Mouse (Mus musculus) MEL (cell line): ENCODE measurements around the gene Coasy. TPM values are rescaled to one million over a fixed set of nuclear protein-coding genes. Genes with fewer than 3 reads are reported as not detected.

Experiments
- DNase-seq: peaks from one replicate; pipeline ENCODE4 v3.0.0; 2011; ENCODE audit warnings: low read depth, low spot score
- H3K27ac ChIP-seq: 2 replicates; pipeline ENCODE4 v1.5.1; 2012; ENCODE audit warnings: low read depth, mild to moderate bottlenecking, control low read depth, low read length, moderate library complexity; ENCODE audit not compliant: control insufficient read depth
- H3K27me3 ChIP-seq, 2 experiments: fragments of 150-350 bp in 1 of 2; sonication (generic) in 1 of 2; 2 replicates each; pipeline ENCODE4 v1.6.1; 2012; ENCODE audit warnings: low read length in 2 of 2, mild to moderate bottlenecking in 2 of 2, improper control_type of control experiment in 1 of 2, moderate library complexity in 1 of 2; ENCODE audit not compliant: insufficient read depth in 2 of 2, control insufficient read depth in 1 of 2
- H3K36me3 ChIP-seq, 2 experiments: 2 replicates each; pipeline ENCODE4 v1.6.1; 2012 to 2014; ENCODE audit warnings: low read length in 2 of 2, improper control_type of control experiment in 1 of 2, inconsistent platforms in 1 of 2, mild to moderate bottlenecking in 1 of 2; ENCODE audit not compliant: insufficient read depth in 2 of 2, control insufficient read depth in 1 of 2
- H3K4me1 ChIP-seq, 2 experiments: fragments of 150-350 bp in 1 of 2; sonication (generic) in 1 of 2; 2 replicates each; pipeline ENCODE4 v1.6.1; 2012; ENCODE audit warnings: low read length in 2 of 2, improper control_type of control experiment in 1 of 2, mild to moderate bottlenecking in 1 of 2; ENCODE audit not compliant: insufficient read depth in 2 of 2, control insufficient read depth in 1 of 2
- H3K4me3 ChIP-seq, 2 experiments: fragments of 150-350 bp in 1 of 2; sonication (generic) in 1 of 2; 2 replicates each; pipeline ENCODE4 v1.5.1; 2012; ENCODE audit warnings: low read depth in 2 of 2, low read length in 2 of 2, mild to moderate bottlenecking in 2 of 2, moderate library complexity in 2 of 2, control low read depth in 1 of 2, improper control_type of control experiment in 1 of 2; ENCODE audit not compliant: control insufficient read depth in 1 of 2, insufficient read depth in 1 of 2
- H3K79me2 ChIP-seq: 2 replicates; pipeline ENCODE4 v1.6.1; 2012; ENCODE audit warnings: mild to moderate bottlenecking, low read length, moderate library complexity; ENCODE audit not compliant: control insufficient read depth, poor library complexity, insufficient read depth
- H3K9ac ChIP-seq: 2 replicates; pipeline ENCODE4 v1.6.1; 2012; ENCODE audit warnings: low read depth, mild to moderate bottlenecking, control low read depth, low read length, moderate library complexity; ENCODE audit not compliant: control insufficient read depth, poor library complexity, severe bottlenecking
- H3K9me3 ChIP-seq: fragments of 150-350 bp; sonication (generic); replicated peaks from 2 replicates; pipeline ENCODE4 v1.6.1; 2012; ENCODE audit warnings: mild to moderate bottlenecking, low read length, improper control_type of control experiment, moderate library complexity; ENCODE audit not compliant: insufficient read depth
- BHLHE40 ChIP-seq: IDR thresholded peaks from 2 replicates; pipeline ENCODE4 v1.6.1; 2012; ENCODE audit warnings: low read depth, mild to moderate bottlenecking, inconsistent platforms, low read length, improper control_type of control experiment, borderline replicate concordance
- CHD1 ChIP-seq: IDR thresholded peaks from 2 replicates; pipeline ENCODE4 v1.6.1; 2012; ENCODE audit warnings: low read depth, mild to moderate bottlenecking, inconsistent platforms, low read length, improper control_type of control experiment
- CHD2 ChIP-seq: IDR thresholded peaks from 2 replicates; pipeline ENCODE4 v1.6.1; 2011; ENCODE audit warnings: low read length, improper control_type of control experiment
- CTCF ChIP-seq, 3 experiments: IDR thresholded peaks in 2 of 3; conservative IDR thresholded peaks in 1 of 3; 2 replicates each; pipeline ENCODE4 v1.5.1; 2011 to 2012; ENCODE audit warnings: low read length in 3 of 3, low read depth in 2 of 3, mild to moderate bottlenecking in 2 of 3, improper control_type of control experiment in 1 of 3, inconsistent platforms in 1 of 3, mixed read lengths in 1 of 3, moderate library complexity in 1 of 3; ENCODE audit not compliant: control insufficient read depth in 1 of 3, insufficient read depth in 1 of 3, poor library complexity in 1 of 3, severe bottlenecking in 1 of 3
- E2F4 ChIP-seq: IDR thresholded peaks from 2 replicates; pipeline ENCODE4 v1.6.1; 2011; ENCODE audit warnings: low read depth, low read length, improper control_type of control experiment, borderline replicate concordance
- ELF1 ChIP-seq: IDR thresholded peaks from 2 replicates; pipeline ENCODE4 v1.6.1; 2014; ENCODE audit warnings: low read depth, mild to moderate bottlenecking, inconsistent platforms, low read length, improper control_type of control experiment, moderate library complexity
- EP300 ChIP-seq, 2 experiments: IDR thresholded peaks; 2 replicates each; pipeline ENCODE4 v1.6.1; 2011; ENCODE audit warnings: improper control_type of control experiment in 2 of 2, low read length in 2 of 2, low read depth in 1 of 2, mild to moderate bottlenecking in 1 of 2
- GABPA ChIP-seq: IDR thresholded peaks from 2 replicates; pipeline ENCODE4 v1.6.1; 2012; ENCODE audit warnings: low read depth, mild to moderate bottlenecking, inconsistent platforms, low read length, improper control_type of control experiment, moderate library complexity
- GATA1 ChIP-seq: IDR thresholded peaks from 2 replicates; pipeline ENCODE4 v1.6.1; 2011; ENCODE audit warnings: low read depth, low read length, improper control_type of control experiment
- HCFC1 ChIP-seq: IDR thresholded peaks from 2 replicates; pipeline ENCODE4 v1.6.1; 2012; ENCODE audit warnings: low read depth, mild to moderate bottlenecking, inconsistent platforms, low read length, improper control_type of control experiment, moderate library complexity
- JUND ChIP-seq: IDR thresholded peaks from 2 replicates; pipeline ENCODE4 v1.6.1; 2011; ENCODE audit warnings: low read depth, mild to moderate bottlenecking, improper control_type of control experiment, low read length
- KAT2A ChIP-seq: conservative IDR thresholded peaks from 2 replicates; pipeline ENCODE4 v1.6.1; 2012; ENCODE audit warnings: low read depth, low read length, improper control_type of control experiment, inconsistent platforms
- MAFK ChIP-seq: IDR thresholded peaks from 2 replicates; pipeline ENCODE4 v1.6.1; 2011; ENCODE audit warnings: low read depth, mild to moderate bottlenecking, low read length, improper control_type of control experiment, borderline replicate concordance
- MAX ChIP-seq: IDR thresholded peaks from 2 replicates; pipeline ENCODE4 v1.6.1; 2011; ENCODE audit warnings: low read length, improper control_type of control experiment
- MAZ ChIP-seq: IDR thresholded peaks from 2 replicates; pipeline ENCODE4 v1.6.1; 2012; ENCODE audit warnings: low read depth, mild to moderate bottlenecking, inconsistent platforms, low read length, improper control_type of control experiment
- MEF2A ChIP-seq: IDR thresholded peaks from 2 replicates; pipeline ENCODE4 v1.6.1; 2014; ENCODE audit warnings: low read depth, mild to moderate bottlenecking, inconsistent platforms, low read length, improper control_type of control experiment; ENCODE audit not compliant: poor library complexity, insufficient replicate concordance, severe bottlenecking; ENCODE audit errors: extremely low read depth
- MXI1 ChIP-seq: IDR thresholded peaks from 2 replicates; pipeline ENCODE4 v1.6.1; 2011; ENCODE audit warnings: mild to moderate bottlenecking, low read depth, low read length, improper control_type of control experiment
- MYB ChIP-seq: IDR thresholded peaks from 2 replicates; pipeline ENCODE4 v1.6.1; 2011; ENCODE audit warnings: mild to moderate bottlenecking, low read depth, low read length, improper control_type of control experiment
- MYC ChIP-seq: IDR thresholded peaks from 2 replicates; pipeline ENCODE4 v1.6.1; 2011; ENCODE audit warnings: low read depth, mild to moderate bottlenecking, low read length, improper control_type of control experiment, moderate library complexity
- NELFE ChIP-seq: IDR thresholded peaks from 2 replicates; pipeline ENCODE4 v1.6.1; 2011; ENCODE audit warnings: low read depth, low read length, improper control_type of control experiment
- NRF1 ChIP-seq: IDR thresholded peaks from 2 replicates; pipeline ENCODE4 v1.6.1; 2014; ENCODE audit warnings: low read depth, mild to moderate bottlenecking, inconsistent platforms, low read length, improper control_type of control experiment, moderate library complexity; ENCODE audit not compliant: poor library complexity, insufficient read depth, severe bottlenecking
- POLR2A ChIP-seq, 2 experiments: IDR thresholded peaks; 2 replicates each; pipeline ENCODE4 v1.6.1; 2011 to 2012; ENCODE audit warnings: low read length in 2 of 2, mild to moderate bottlenecking in 2 of 2, control low read depth in 1 of 2, improper control_type of control experiment in 1 of 2, low read depth in 1 of 2, moderate library complexity in 1 of 2; ENCODE audit not compliant: control insufficient read depth in 1 of 2, insufficient read depth in 1 of 2, poor library complexity in 1 of 2
- POLR2AphosphoS5 ChIP-seq: IDR thresholded peaks from 2 replicates; pipeline ENCODE4 v1.6.1; 2012; ENCODE audit warnings: low read depth, borderline replicate concordance, mild to moderate bottlenecking, inconsistent platforms, low read length, moderate library complexity, mixed read lengths
- RAD21 ChIP-seq: IDR thresholded peaks from 2 replicates; pipeline ENCODE4 v1.6.1; 2011; ENCODE audit warnings: mild to moderate bottlenecking, low read depth, low read length, improper control_type of control experiment
- SMC3 ChIP-seq: IDR thresholded peaks from 2 replicates; pipeline ENCODE4 v1.6.1; 2011; ENCODE audit warnings: low read depth, low read length, improper control_type of control experiment
- TAL1 ChIP-seq: IDR thresholded peaks from 2 replicates; pipeline ENCODE4 v1.6.1; 2012; ENCODE audit warnings: mild to moderate bottlenecking, inconsistent platforms, low read length, moderate library complexity, mixed read lengths
- TBP ChIP-seq: IDR thresholded peaks from 2 replicates; pipeline ENCODE4 v1.8.0; 2011; ENCODE audit warnings: low read depth, low read length, improper control_type of control experiment
- TCF12 ChIP-seq: IDR thresholded peaks from 2 replicates; pipeline ENCODE4 v1.6.1; 2014; ENCODE audit warnings: low read depth, mild to moderate bottlenecking, inconsistent platforms, low read length, improper control_type of control experiment, moderate library complexity
- UBTF ChIP-seq: IDR thresholded peaks from 2 replicates; pipeline ENCODE4 v1.6.1; 2012; ENCODE audit warnings: low read depth, mild to moderate bottlenecking, inconsistent platforms, low read length, improper control_type of control experiment, moderate library complexity, borderline replicate concordance; ENCODE audit not compliant: insufficient read depth
- USF1 ChIP-seq: IDR thresholded peaks from 2 replicates; pipeline ENCODE4 v1.6.1; 2014; ENCODE audit warnings: low read depth, mild to moderate bottlenecking, inconsistent platforms, low read length, improper control_type of control experiment, moderate library complexity
- USF2 ChIP-seq, 2 experiments: IDR thresholded peaks; 2 replicates each; pipeline ENCODE4 v1.6.1; 2011 to 2012; ENCODE audit warnings: improper control_type of control experiment in 2 of 2, low read length in 2 of 2, borderline replicate concordance in 1 of 2, inconsistent platforms in 1 of 2, low read depth in 1 of 2, mild to moderate bottlenecking in 1 of 2; ENCODE audit not compliant: insufficient read depth in 1 of 2
- ZC3H11A ChIP-seq: IDR thresholded peaks from 2 replicates; pipeline ENCODE4 v1.6.1; 2012; ENCODE audit warnings: low read depth, mild to moderate bottlenecking, inconsistent platforms, low read length, improper control_type of control experiment
- ZKSCAN1 ChIP-seq: IDR thresholded peaks from 2 replicates; pipeline ENCODE4 v1.6.1; 2012; ENCODE audit warnings: low read depth, mild to moderate bottlenecking, inconsistent platforms, low read length, improper control_type of control experiment, moderate library complexity
- ZMIZ1 ChIP-seq: IDR thresholded peaks from 2 replicates; pipeline ENCODE4 v1.6.1; 2012; ENCODE audit warnings: low read depth, mild to moderate bottlenecking, inconsistent platforms, low read length, improper control_type of control experiment, moderate library complexity
- ZNF384 ChIP-seq: IDR thresholded peaks from 2 replicates; pipeline ENCODE4 v1.6.1; 2012; ENCODE audit warnings: low read depth, mild to moderate bottlenecking, inconsistent platforms, low read length, improper control_type of control experiment
- polyA plus RNA-seq, 2 experiments: library from polyadenylated mRNA; stranded (reverse) in 1 of 2; unstranded in 1 of 2; fragments of >175 nt in 1 of 2; fragments of >200 nt in 1 of 2; gene quantifications; 2 replicates each; pipeline versions ENCODE4 v1.2.1 to v1.2.4; 2012; ENCODE audit warnings: low replicate concordance in 2 of 2, low read depth in 1 of 2; ENCODE audit not compliant: insufficient read length in 2 of 2, insufficient read depth in 1 of 2, missing spikeins in 1 of 2
- total RNA-seq: library from RNA; depleted of rRNA; stranded (reverse); fragments of 300-350 nt; gene quantifications from 2 replicates; pipeline ENCODE4 v1.2.3, GENCODE M21; 2012

Coasy gene
- total and polyA plus RNA-seq, 3 experiments, result 34.8 to 44.2 TPM; not detected in 1

DNA sequence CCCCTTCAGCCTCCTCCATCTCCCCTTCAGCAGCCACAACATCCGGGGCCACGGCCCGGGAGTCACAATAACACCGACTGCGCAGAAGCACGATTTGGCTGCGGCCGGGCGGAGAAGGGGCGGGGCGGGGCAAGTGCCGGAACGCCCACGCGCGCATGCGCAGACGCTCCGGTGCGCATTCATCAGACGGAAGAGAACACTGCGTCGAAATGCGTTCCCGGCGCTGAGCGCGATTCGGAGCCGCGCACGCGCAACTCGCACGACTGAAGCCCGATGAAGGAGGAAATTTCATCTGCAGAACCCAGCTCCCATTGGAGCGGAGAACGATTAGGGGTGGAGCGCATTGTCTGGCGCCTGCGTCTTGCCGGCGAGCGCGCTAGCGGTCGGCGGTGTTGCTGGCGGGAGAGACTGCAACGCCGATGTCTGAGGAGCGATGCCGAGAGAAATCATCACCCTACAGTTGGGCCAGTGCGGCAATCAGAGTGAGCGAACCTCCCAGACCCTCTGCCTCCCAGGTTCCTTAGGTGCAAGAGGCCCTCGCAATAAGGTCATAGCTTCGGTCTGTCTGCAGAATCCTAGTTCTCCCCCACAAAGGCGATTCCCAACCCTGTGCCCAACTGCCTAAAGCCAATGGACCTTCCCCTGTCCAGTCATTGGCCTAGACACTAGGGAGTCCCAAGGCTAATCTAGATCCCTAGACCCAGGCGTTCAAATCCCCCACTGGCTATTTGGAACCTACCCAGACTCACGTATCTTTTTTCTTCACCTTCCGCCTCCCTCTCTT, 37.6 kb downstream of the Coasy start, which contains the start of the genes Retreg3 and Tubg1:
Gene Retreg3, minus strand, starts transcription at position 133 of the 784 bp plus-strand sequence.
Gene Tubg1, plus strand, starts transcription at position 178 of the 784 bp plus-strand sequence.
- H3K27ac ChIP-seq, result peak within 1 kb of the TSS; percentile 81
- H3K9me3 ChIP-seq, result no peaks in the 10 kb centered on the region
- DNase-seq, result peak; percentile 100
- H3K4me3 ChIP-seq, result peak within 1 kb of the TSS; percentile 81 to 84
- H3K4me1 ChIP-seq, result peaks cover 11 to 16% of the 10 kb centered on the region in 2 experiments
- peaks cover 2 to 26% of the 10 kb centered on the region in 2 experiments; a peak in 3 of 4 replicates for H3K36me3 ChIP-seq
- no peaks in the 10 kb centered on the region for H3K27me3 ChIP-seq
- H3K9ac ChIP-seq, result peak within 1 kb of the TSS; percentile 83
- H3K79me2 ChIP-seq, result peaks cover 39% of the 10 kb centered on the region
- TF ChIP-seq MEF2A, result no peak
- no peak for TF ChIP-seq BHLHE40
- TF ChIP-seq NRF1, result peak; percentile 94
- TF ChIP-seq NELFE, result peak; percentile 97
- no peak for TF ChIP-seq EP300 (IDR thresholded peaks at IDR 0.05; ENCODE audit: low read depth in 1 of 2, low read length in 2 of 2)
- TF ChIP-seq ZKSCAN1, result no peak
- TF ChIP-seq USF2 (IDR thresholded peaks at IDR 0.05; ENCODE audit: borderline replicate concordance in 1 of 2, insufficient read depth in 1 of 2, low read depth in 1 of 2, low read length in 2 of 2), result no peak
- TF ChIP-seq TCF12, result peak; percentile 77
- TF ChIP-seq POLR2AphosphoS5, result no peak
- no peak for TF ChIP-seq MYB
- TF ChIP-seq MYC, result peak; percentile 70
- peak; percentile 68 for TF ChIP-seq MAX
- TF ChIP-seq MAZ, result 0 out of 2 replicates have a peak, but pooled peaks have one; percentile 76
- peak; percentile 69 to 99 for TF ChIP-seq POLR2A (IDR thresholded peaks at IDR 0.05; ENCODE audit: control insufficient read depth in 1 of 2, insufficient read depth in 1 of 2, low read depth in 1 of 2, low read length in 2 of 2, poor library complexity in 1 of 2)
- no peak for TF ChIP-seq RAD21
- TF ChIP-seq GATA1, result no peak
- no peak for TF ChIP-seq CHD2
- TF ChIP-seq MXI1, result peak; percentile 71; the same call in 1 of the 2 replicates
- peak; percentile 83; the same call in 1 of the 2 replicates for TF ChIP-seq TBP
- peak; percentile 93 for TF ChIP-seq HCFC1
- TF ChIP-seq SMC3, result no peak; the same call in 1 of the 2 replicates
- no peak for TF ChIP-seq JUND
- peak; percentile 93 for TF ChIP-seq E2F4
- TF ChIP-seq CHD1, result no peak
- peak; percentile 38; the same call in 1 of the 2 replicates for TF ChIP-seq USF1
- TF ChIP-seq GABPA, result no peak
- TF ChIP-seq TAL1, result no peak
- no peak; the same call in none of the 2 replicates for TF ChIP-seq KAT2A
- TF ChIP-seq ZC3H11A, result no peak
- TF ChIP-seq UBTF, result 0 out of 2 replicates have a peak, but pooled peaks have one; percentile 35
- TF ChIP-seq MAFK, result no peak
- peak; percentile 93 for TF ChIP-seq ELF1
- peak; percentile 95; the same call in 1 of the 2 replicates for TF ChIP-seq ZMIZ1
- TF ChIP-seq CTCF (IDR thresholded peaks at IDR 0.05 in 2 of 3, conservative IDR thresholded peaks at IDR 0.05 in 1 of 3; ENCODE audit: control insufficient read depth in 1 of 3, insufficient read depth in 1 of 3, low read depth in 2 of 3, low read length in 3 of 3, poor library complexity in 1 of 3, severe bottlenecking in 1 of 3), result no peak
- TF ChIP-seq ZNF384, result no peak
